Mouse (Mus musculus): Measurements from ENCODE around the gene Ncapd2.

DNA sequence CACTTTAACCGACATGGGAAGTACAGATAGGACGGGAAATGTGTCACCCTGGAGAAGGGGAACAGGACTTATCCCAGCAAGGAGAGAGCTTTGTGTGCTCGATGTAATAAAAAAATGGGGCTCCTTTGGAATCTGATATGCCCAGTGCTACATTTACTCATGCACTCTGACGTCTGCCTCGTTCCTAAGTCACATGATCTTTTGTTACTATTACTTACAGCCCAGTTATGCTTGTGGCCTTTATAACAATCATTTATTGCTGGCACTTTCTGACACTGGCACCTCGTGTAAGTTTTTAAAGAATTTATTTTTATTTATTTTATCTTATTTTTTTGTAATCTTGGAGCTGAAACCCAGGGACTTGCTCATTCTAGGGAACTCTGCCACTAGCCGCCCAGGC is 1.9 kb upstream of the Ncapd2 start:
- TF ChIP-seq CTCF (IDR thresholded peaks at IDR 0.05; ENCODE audit: low read depth) (no peak), EP300 (IDR thresholded peaks at IDR 0.05; ENCODE audit: low read depth) (no peak)

All from heart, postnatal 0 days (tissue).